Mouse (Mus musculus) MN1 (cell line): ENCODE data around the gene Gm5936.
"Not testable (repeated sequence)": the region's sequence is repeated elsewhere in the genome, so short reads cannot be mapped to it uniquely, and the experiment has no call there.

Experiments used
- DNase-seq: peaks from one replicate; pipeline ENCODE4 v3.0.0-alpha.2; 2016; ENCODE audit warnings: low spot score

Gene Gm5936

DNA sequence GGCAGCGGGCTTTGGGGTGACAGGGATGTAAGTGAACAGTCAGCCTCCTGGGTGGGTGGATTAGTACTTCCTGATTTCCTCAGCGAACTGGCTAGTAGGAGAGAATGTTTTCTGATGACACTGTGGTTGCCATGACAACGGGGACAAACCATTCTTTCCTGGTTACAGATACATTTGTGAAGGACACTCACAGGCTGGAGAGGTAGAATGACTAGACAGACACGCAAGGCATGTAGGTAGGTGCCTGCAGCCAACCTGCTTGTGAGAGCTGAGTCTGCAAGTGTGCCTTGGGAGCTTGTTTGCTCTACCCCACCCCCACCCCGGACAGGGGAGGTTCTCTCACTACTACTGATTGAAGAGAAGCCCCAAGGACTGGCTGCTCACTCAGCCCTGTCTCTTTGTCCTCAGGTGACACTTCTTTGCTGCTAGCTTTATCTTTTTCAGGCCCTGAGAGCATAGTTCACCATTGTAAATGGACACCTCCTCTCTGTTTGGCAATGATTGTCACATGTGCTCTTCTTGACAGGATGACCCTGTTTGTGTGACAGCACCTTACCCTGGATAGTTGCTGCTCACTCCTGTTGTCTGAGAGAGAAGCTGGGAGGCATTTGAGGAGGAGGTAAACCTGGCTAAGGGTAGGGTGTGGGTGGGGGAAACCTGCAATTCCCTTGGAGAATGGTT is at the start of gene Gm5936:
Gene Gm5936 (plus strand): TSS at position 355 of the 681 bp plus-strand sequence.
- not testable (repeated sequence) for DNase-seq

DNA sequence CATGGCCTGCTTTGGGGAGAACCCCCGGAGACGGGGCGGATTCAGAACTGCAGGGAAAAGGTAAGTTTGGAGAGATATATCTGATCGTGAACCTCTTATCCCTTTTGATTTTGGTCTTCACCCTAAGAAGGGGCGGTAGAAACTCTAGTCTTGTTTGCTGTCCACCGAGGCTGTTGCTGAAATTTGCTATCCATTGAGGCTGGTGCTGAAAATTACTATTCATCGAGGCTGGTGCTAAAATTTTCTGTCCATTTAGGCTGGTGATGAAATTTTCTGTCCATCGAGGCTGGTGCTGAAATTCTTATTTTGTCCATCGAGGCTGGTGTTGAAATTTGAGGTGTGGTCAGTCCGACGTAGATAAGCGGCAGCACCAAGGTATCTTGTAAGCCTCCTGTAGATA is 19.1 kb downstream of the Gm5936 start:
- not testable (repeated sequence) for DNase-seq

DNA sequence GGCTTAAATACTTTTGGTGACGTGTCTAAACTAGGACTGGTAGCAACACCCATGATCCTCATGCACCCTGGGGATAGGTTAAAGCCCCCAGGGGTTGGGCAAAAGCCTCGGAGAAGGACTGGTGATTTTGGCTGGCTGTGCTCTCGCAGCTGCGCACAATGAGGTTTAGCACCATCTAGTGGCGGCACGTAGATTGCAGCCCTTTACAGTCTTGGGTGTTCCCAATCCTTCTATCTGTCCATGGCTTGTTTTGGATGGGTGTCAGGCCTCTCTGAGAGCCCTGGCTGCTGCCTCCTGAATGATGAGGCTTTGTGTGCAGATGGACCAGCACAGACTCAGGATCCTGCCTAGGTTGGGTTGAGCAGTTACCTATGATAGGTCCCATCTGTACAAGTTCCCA is 43.1 kb downstream of the Gm5936 start:
- DNase-seq, result not testable (repeated sequence)
